Mouse (Mus musculus) stomach, embryonic 14.5 days (tissue): ENCODE measurements around the gene Klhl10. TPM values are rescaled to one million over a fixed set of nuclear protein-coding genes. Genes with fewer than 3 reads are reported as not detected.

Experiments
- ATAC-seq: fragments of 200-750 bp; cut with Nextera tagmentation; 2 replicates; pipeline ENCODE4 v1.8.0; 2017; ENCODE audit warnings: low read depth, moderate TSS enrichment; ENCODE audit not compliant: insufficient number of reproducible peaks, insufficient read depth, low FRiP score
- H3K27ac ChIP-seq: fragments of 300-500 bp; sonication (generic); 2 replicates; pipeline ENCODE4 v1.5.1; 2014; ENCODE audit warnings: mild to moderate bottlenecking, low read length, moderate library complexity, mixed read lengths
- H3K27me3 ChIP-seq: fragments of 300-500 bp; sonication (generic); 2 replicates; pipeline ENCODE4 v1.6.1; 2014; ENCODE audit warnings: low read length, control low read depth, mixed read lengths; ENCODE audit not compliant: control insufficient read depth, insufficient read depth
- H3K36me3 ChIP-seq: fragments of 300-500 bp; sonication (generic); 2 replicates; pipeline ENCODE4 v1.6.1; 2014; ENCODE audit warnings: mild to moderate bottlenecking, control low read depth, low read length, moderate library complexity, mixed read lengths; ENCODE audit not compliant: control insufficient read depth, insufficient read depth
- H3K4me1 ChIP-seq: fragments of 300-500 bp; sonication (generic); 2 replicates; pipeline ENCODE4 v1.6.1; 2014; ENCODE audit warnings: low read length, control low read depth, mixed read lengths; ENCODE audit not compliant: control insufficient read depth, insufficient read depth
- H3K4me2 ChIP-seq: fragments of 300-500 bp; sonication (generic); replicated peaks from 2 replicates; pipeline ENCODE4 v1.6.1; 2014; ENCODE audit warnings: low read depth, low read length, control low read depth
- H3K4me3 ChIP-seq: fragments of 300-500 bp; sonication (generic); 2 replicates; pipeline ENCODE4 v1.5.1; 2014; ENCODE audit warnings: low read depth, low read length, control low read depth
- H3K9ac ChIP-seq: fragments of 300-500 bp; sonication (generic); replicated peaks from 2 replicates; pipeline ENCODE4 v1.6.1; 2014; ENCODE audit warnings: low read depth, mild to moderate bottlenecking, control low read depth, low read length, moderate library complexity, mixed read lengths
- H3K9me3 ChIP-seq: fragments of 300-500 bp; sonication (generic); 2 replicates; pipeline ENCODE4 v1.6.1; 2016; ENCODE audit warnings: low read depth, low read length, control low read depth; ENCODE audit not compliant: control insufficient read depth
- WGBS: fragments of 180-500 bp; shearing (Covaris S2); extraction: QIAGEN DNeasy Blood & Tissue Kit; methylation state at CpG from one replicate; pipeline ENCODE4 v1.1.7; 2014; 5-methylcytosine and 5-hydroxymethylcytosine counted together
- polyA plus RNA-seq: library from polyadenylated mRNA; unstranded; fragments of >200 nt; fragmentation: Nextera tagmentation; extraction: Ambion mirVana; gene quantifications from 2 replicates; pipeline ENCODE4 v1.2.1, GENCODE M21; 2014

Gene Klhl10
- polyA plus RNA-seq, 1 experiment from 2014 or later = 0.52 TPM

- no peaks in the 10 kb centered on the region for H3K27me3 ChIP-seq
- H3K9ac ChIP-seq = no peak overlapping the region
- H3K4me2 ChIP-seq = no peak overlapping the region
- no peak overlapping the region for H3K27ac ChIP-seq
- no peak for ATAC-seq
- WGBS = 79% methylated on average over 8 of the region's 8 CpGs
- H3K9me3 ChIP-seq = no peaks in the 10 kb centered on the region
- H3K4me1 ChIP-seq = no peaks in the 10 kb centered on the region
- H3K36me3 ChIP-seq = peaks cover 73% of the 10 kb centered on the region
- H3K4me3 ChIP-seq = no peak overlapping the region
Observed at GRCm38 (mm10) chr11:100485801-100486538, 44.3 kb downstream of the Klhl10 start.

GRCm38 (mm10) chr11:100490951-100491350 lies 49.2 kb downstream of the Klhl10 start:
- Histone ChIP-seq H3K4me3 (no peak overlapping the region), H3K4me2 (no peak overlapping the region), H3K9ac (no peak overlapping the region), H3K27me3 (no peaks in the 10 kb centered on the region), H3K9me3 (no peaks in the 10 kb centered on the region), H3K4me1 (no peaks in the 10 kb centered on the region), H3K27ac (no peak overlapping the region), H3K36me3 (peaks cover 71% of the 10 kb centered on the region)
- WGBS = 93% methylated on average over 6 of the region's 6 CpGs
- no peak for ATAC-seq

- WGBS = 91% methylated on average over 12 of the region's 12 CpGs
Observed at GRCm38 (mm10) chr11:100493771-100494170, 52.1 kb downstream of the Klhl10 start.

GRCm38 (mm10) chr11:100500241-100500640 lies 58.5 kb downstream of the Klhl10 start:
- no peak overlapping the region for H3K4me3 ChIP-seq
- ATAC-seq = no peak
- no peaks in the 10 kb centered on the region for H3K9me3 ChIP-seq
- H3K4me2 ChIP-seq = no peak overlapping the region
- no peaks in the 10 kb centered on the region for H3K27me3 ChIP-seq
- peaks cover 85% of the 10 kb centered on the region for H3K36me3 ChIP-seq
- 94% methylated on average over 3 of the region's 3 CpGs for WGBS
- H3K9ac ChIP-seq = no peak overlapping the region
- H3K27ac ChIP-seq = no peak overlapping the region
- H3K4me1 ChIP-seq = no peaks in the 10 kb centered on the region

More at GRCm38 (mm10) chr11:100493771-100494170, 52.1 kb downstream of the Klhl10 start:
- no peaks in the 10 kb centered on the region for H3K9me3 ChIP-seq
- H3K9ac ChIP-seq = no peak overlapping the region
- H3K27me3 ChIP-seq = no peaks in the 10 kb centered on the region
- ATAC-seq = no peak
- H3K4me3 ChIP-seq = no peak overlapping the region
- no peak overlapping the region for H3K27ac ChIP-seq
- no peaks in the 10 kb centered on the region for H3K4me1 ChIP-seq
- H3K4me2 ChIP-seq = no peak overlapping the region
- peaks cover 83% of the 10 kb centered on the region for H3K36me3 ChIP-seq

GRCm38 (mm10) chr11:100500651-100501050 lies 58.9 kb downstream of the Klhl10 start:
- no peak for ATAC-seq
- Histone ChIP-seq H3K27ac (no peak overlapping the region), H3K36me3 (peaks cover 85% of the 10 kb centered on the region), H3K4me3 (no peak overlapping the region), H3K27me3 (no peaks in the 10 kb centered on the region), H3K4me1 (no peaks in the 10 kb centered on the region), H3K9me3 (no peaks in the 10 kb centered on the region), H3K9ac (no peak overlapping the region), H3K4me2 (no peak overlapping the region)
- whole genome bisulfite sequencing = 89% methylated on average over 7 of the region's 7 CpGs

GRCm38 (mm10) chr11:100501321-100501720 lies 59.6 kb downstream of the Klhl10 start:
- WGBS = 55% methylated on average over 6 of the region's 6 CpGs
- Histone ChIP-seq H3K9ac (no peak overlapping the region), H3K27me3 (no peaks in the 10 kb centered on the region), H3K9me3 (no peaks in the 10 kb centered on the region), H3K27ac (no peak overlapping the region), H3K36me3 (peaks cover 85% of the 10 kb centered on the region), H3K4me2 (no peak overlapping the region), H3K4me3 (no peak overlapping the region), H3K4me1 (no peaks in the 10 kb centered on the region)
- no peak for ATAC-seq

- H3K27ac ChIP-seq = no peak overlapping the region
- ATAC-seq = no peak
- H3K4me1 ChIP-seq = no peaks in the 10 kb centered on the region
- peaks cover 73% of the 10 kb centered on the region for H3K36me3 ChIP-seq
- no peak overlapping the region for H3K4me2 ChIP-seq
- no peaks in the 10 kb centered on the region for H3K9me3 ChIP-seq
- no peaks in the 10 kb centered on the region for H3K27me3 ChIP-seq
- WGBS = 93% methylated on average over 12 of the region's 12 CpGs
- no peak overlapping the region for H3K4me3 ChIP-seq
- no peak overlapping the region for H3K9ac ChIP-seq
Observed at GRCm38 (mm10) chr11:100504990-100505660, 63.4 kb downstream of the Klhl10 start.

GRCm38 (mm10) chr11:100505997-100506396 lies 64.3 kb downstream of the Klhl10 start:
- Histone ChIP-seq H3K4me1 (no peaks in the 10 kb centered on the region), H3K4me3 (no peak overlapping the region), H3K27ac (no peak overlapping the region), H3K36me3 (peaks cover 71% of the 10 kb centered on the region), H3K27me3 (no peaks in the 10 kb centered on the region), H3K9me3 (no peaks in the 10 kb centered on the region), H3K4me2 (no peak overlapping the region), H3K9ac (no peak overlapping the region)
- 96% methylated on average over 8 of the region's 8 CpGs for WGBS
- no peak for ATAC-seq
